Mouse (Mus musculus): ENCODE data around the gene Defb20. TPM values are rescaled to one million over a fixed set of nuclear protein-coding genes. Genes with fewer than 3 reads are reported as not detected.

Defb20 gene
- total RNA-seq (2023): not detected

GRCm38 (mm10) chr2:152476763-152477162 lies at the start of gene Defb20:
TSS of gene Defb20 (plus strand) at chr2:152477063.

GRCm38 (mm10) chr2:152464570-152465150 lies 12.2 kb upstream of the Defb20 start, which contains the start of gene Defb23:
TSS of gene Defb23 (minus strand) at chr2:152464620.

DNA sequence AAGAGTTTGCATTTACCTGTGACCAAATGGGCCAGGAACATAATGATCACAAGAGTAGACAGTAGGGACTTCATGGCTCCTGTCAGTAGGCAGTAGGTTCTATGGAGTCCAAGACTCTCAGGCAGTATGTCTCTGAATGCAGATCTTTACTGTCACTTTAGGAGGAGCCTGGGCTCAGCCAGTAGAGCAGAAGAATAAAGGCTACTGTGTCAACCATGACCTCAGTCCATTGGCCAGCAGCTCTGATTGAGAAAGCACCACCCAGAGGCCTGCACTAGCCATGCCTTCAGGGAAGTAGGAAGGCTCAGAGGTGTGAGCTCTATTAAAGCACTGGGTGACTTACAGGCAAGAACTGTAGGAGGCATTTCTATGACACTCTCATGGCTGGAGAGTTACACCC lies 13.2 kb downstream of the Defb20 start, which contains the start of gene Defb22:
Gene Defb22 (minus strand): TSS at position 101 of the 400 bp plus-strand sequence.

DNA sequence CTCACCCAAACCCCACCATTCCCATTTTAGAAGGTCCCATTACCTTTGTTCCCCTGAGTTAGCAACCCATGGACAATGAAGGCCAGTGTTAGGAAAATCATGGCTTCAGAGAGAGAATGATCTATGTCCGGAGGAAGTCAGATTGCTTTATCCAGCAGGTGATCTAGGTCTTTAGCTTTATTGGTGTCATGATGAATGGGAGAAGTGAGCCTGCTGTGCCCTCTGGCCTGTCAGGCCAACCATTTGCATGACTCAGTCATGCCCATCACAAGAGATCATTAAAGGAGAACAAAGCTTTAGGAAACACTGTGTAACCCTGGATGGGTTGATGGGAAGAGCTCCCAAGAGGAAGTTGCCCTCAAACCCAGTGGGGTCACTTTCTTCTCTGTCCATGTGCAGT lies 34.7 kb downstream of the Defb20 start, which contains the start of gene Defb26:
Gene Defb26 (minus strand): TSS at position 101 of the 400 bp plus-strand sequence.

GRCm38 (mm10) chr2:152517981-152518380 lies 41.1 kb downstream of the Defb20 start, which contains the start of gene Defb28:
TSS of gene Defb28 (plus strand) at chr2:152518255.

Other genes with a start within 250 kb of the Defb20 start
- 10 to 100 TPM; 77.3 to 78.6 TPM for gene Tbc1d20, start 183.2 kb upstream of the Defb20 start, total RNA-seq (2023)
- 10 to 100 TPM; 77.5 to 83.0 TPM for gene Rbck1, start 144.4 kb upstream of the Defb20 start, total RNA-seq (2023)
- 1 to 10 TPM; 2.9 to 4.0 TPM for gene Trib3, start 133.0 kb upstream of the Defb20 start, total RNA-seq (2023)
- gene Nrsn2, start 100.4 kb upstream of the Defb20 start, total RNA-seq (2023): not detected
- 1 to 10 TPM in 1 of 2 experiments, under 1 TPM in 1; 0.77 to 1.5 TPM for gene Sox12, start 79.0 kb upstream of the Defb20 start, total RNA-seq (2023)
- gene Zcchc3, start 62.0 kb upstream of the Defb20 start, total RNA-seq (2023): 1 to 10 TPM; 1.9 TPM
- gene 6820408C15Rik, start 61.5 kb upstream of the Defb20 start, total RNA-seq (2023): under 1 TPM in 1 of 2 experiments, not detected in 1; 0.31 TPM
- gene Defb23, start 12.4 kb upstream of the Defb20 start, total RNA-seq (2023): not detected
- gene Defb22, start 13.1 kb downstream of the Defb20 start, total RNA-seq (2023): not detected
- gene Defb26, start 34.6 kb downstream of the Defb20 start, total RNA-seq (2023): not detected
- gene Defb28, start 41.2 kb downstream of the Defb20 start, total RNA-seq (2023): not detected
- not detected for gene Defb29, start 63.0 kb downstream of the Defb20 start, total RNA-seq (2023)
- not detected for gene Gm17416, start 92.3 kb downstream of the Defb20 start, total RNA-seq (2023)
- not detected for gene Defb21, start 95.7 kb downstream of the Defb20 start, total RNA-seq (2023)
- not detected for gene Defb19, start 103.2 kb downstream of the Defb20 start, total RNA-seq (2023)
- gene Defb45, start 122.3 kb downstream of the Defb20 start, total RNA-seq (2023): not detected
- not detected for gene Defb36, start 127.3 kb downstream of the Defb20 start, total RNA-seq (2023)
- 1 to 10 TPM in 1 of 2 experiments, not detected in 1; 1.7 TPM for gene Defb25, start 146.0 kb downstream of the Defb20 start, total RNA-seq (2023)
- 10 to 100 TPM; 10.2 to 11.2 TPM for gene Rem1, start 149.9 kb downstream of the Defb20 start, total RNA-seq (2023)
- gene H13, start 192.4 kb downstream of the Defb20 start, total RNA-seq (2023): 100 to 1,000 TPM; 132 to 147 TPM
- gene Mcts2, start 210.0 kb downstream of the Defb20 start, total RNA-seq (2023): 10 to 100 TPM; 13.8 to 15.9 TPM